Mouse (Mus musculus) CH12.LX (cell line): ENCODE measurements around the gene Klc1. TPM values are rescaled to one million over a fixed set of nuclear protein-coding genes. Genes with fewer than 3 reads are reported as not detected.

Source experiments
- DNase-seq: peaks from one replicate; pipeline ENCODE4 v3.0.0-alpha.2; 2013; ENCODE audit errors: extremely low read depth
- H3K27ac ChIP-seq: 2 replicates; pipeline ENCODE4 v1.5.1; 2012; ENCODE audit warnings: low read depth, mild to moderate bottlenecking, control low read depth, moderate library complexity; ENCODE audit not compliant: insufficient read depth
- H3K27me3 ChIP-seq: replicated peaks from 2 replicates; pipeline ENCODE3; 2012; ENCODE audit warnings: inconsistent platforms
- H3K36me3 ChIP-seq, 2 experiments: replicated peaks in 1 of 2; 2 replicates each; pipeline versions ENCODE3 to v1.6.1; 2012; ENCODE audit warnings: inconsistent platforms in 1 of 2, low read length in 1 of 2, mild to moderate bottlenecking in 1 of 2, mixed read lengths in 1 of 2, moderate library complexity in 1 of 2; ENCODE audit not compliant: control insufficient read depth in 1 of 2, insufficient read depth in 1 of 2
- H3K4me1 ChIP-seq, 2 experiments: 2 replicates each; pipeline ENCODE4 v1.6.1; 2012; ENCODE audit warnings: inconsistent platforms in 1 of 2, moderate library complexity in 1 of 2; ENCODE audit not compliant: insufficient read depth in 2 of 2, control insufficient read depth in 1 of 2
- H3K4me2 ChIP-seq: 2 replicates; pipeline ENCODE4 v1.6.1; 2012; ENCODE audit warnings: low read depth, mild to moderate bottlenecking, control low read depth; ENCODE audit not compliant: poor library complexity, insufficient read depth, severe bottlenecking
- H3K4me3 ChIP-seq, 3 experiments: fragments of 150-350 bp in 1 of 3; sonication (generic) in 1 of 3; replicated peaks in 1 of 3; 2 replicates each; pipeline versions ENCODE3 to v1.5.1; 2011 to 2012; ENCODE audit warnings: low read depth in 2 of 3, low read length in 2 of 3, mild to moderate bottlenecking in 2 of 3, moderate library complexity in 2 of 3, control low read depth in 1 of 3, improper control_type of control experiment in 1 of 3, inconsistent platforms in 1 of 3, mixed read lengths in 1 of 3; ENCODE audit not compliant: poor library complexity in 1 of 3
- H3K79me2 ChIP-seq: replicated peaks from 2 replicates; pipeline ENCODE4 v1.6.1; 2012; ENCODE audit warnings: mild to moderate bottlenecking, moderate library complexity; ENCODE audit not compliant: control insufficient read depth, poor library complexity, insufficient read depth, severe bottlenecking; ENCODE audit errors: extremely low read depth
- H3K9ac ChIP-seq: 2 replicates; pipeline ENCODE4 v1.6.1; 2012; ENCODE audit warnings: low read depth, mild to moderate bottlenecking, control low read depth, moderate library complexity; ENCODE audit not compliant: insufficient read depth
- H3K9me3 ChIP-seq: replicated peaks from 2 replicates; pipeline ENCODE3; 2012; ENCODE audit warnings: low read length, inconsistent platforms, mixed read lengths
- CTCF ChIP-seq, 2 experiments: IDR thresholded peaks in 1 of 2; conservative IDR thresholded peaks in 1 of 2; 2 replicates each; pipeline ENCODE4 v1.5.1; 2011 to 2012; ENCODE audit warnings: low read depth in 2 of 2, low read length in 2 of 2, improper control_type of control experiment in 1 of 2, inconsistent platforms in 1 of 2, mild to moderate bottlenecking in 1 of 2, moderate library complexity in 1 of 2
- ELF1 ChIP-seq: IDR thresholded peaks from 2 replicates; pipeline ENCODE4 v1.6.1; 2014; ENCODE audit warnings: low read depth, mild to moderate bottlenecking, inconsistent platforms, low read length, improper control_type of control experiment
- MAZ ChIP-seq: IDR thresholded peaks from 2 replicates; pipeline ENCODE4 v1.6.1; 2012; ENCODE audit warnings: low read depth, mild to moderate bottlenecking, inconsistent platforms, low read length, improper control_type of control experiment, moderate library complexity
- PAX5 ChIP-seq: IDR thresholded peaks from 2 replicates; pipeline ENCODE4 v1.6.1; 2012; ENCODE audit warnings: low read length, inconsistent platforms, mixed read lengths
- POLR2AphosphoS2 ChIP-seq: IDR thresholded peaks from 2 replicates; pipeline ENCODE4 v1.6.1; 2011; ENCODE audit warnings: low read depth, low read length, improper control_type of control experiment
- RCOR1 ChIP-seq: conservative IDR thresholded peaks from 2 replicates; pipeline ENCODE4 v1.6.1; 2012; ENCODE audit warnings: low read depth, mild to moderate bottlenecking, inconsistent platforms, low read length, improper control_type of control experiment
- SIN3A ChIP-seq: IDR thresholded peaks from 2 replicates; pipeline ENCODE4 v1.6.1; 2012; ENCODE audit warnings: low read length, improper control_type of control experiment, inconsistent platforms
- TBP ChIP-seq: conservative IDR thresholded peaks from 2 replicates; pipeline ENCODE4 v1.6.1; 2011; ENCODE audit warnings: low read depth, low read length, improper control_type of control experiment
- USF1 ChIP-seq: IDR thresholded peaks from 2 replicates; pipeline ENCODE4 v1.6.1; 2014; ENCODE audit warnings: low read depth, mild to moderate bottlenecking, inconsistent platforms, low read length, improper control_type of control experiment
- ZKSCAN1 ChIP-seq: IDR thresholded peaks from 2 replicates; pipeline ENCODE4 v1.6.1; 2012; ENCODE audit warnings: low read depth, inconsistent platforms, low read length, improper control_type of control experiment, borderline replicate concordance
- dilution Hi-C: fragments of 300-500 bp; cut with MboI; formaldehyde crosslinking; loops from 2 replicates; pipeline ENCODE4 v1.14.3; 2020; ENCODE audit warnings: low sequenced_read_pairs; ENCODE audit not compliant: extremely low pct_unique_long_range_greater_than_20kb, extremely low pct_ligation_motif_present
- in situ Hi-C: fragments of 300-500 bp; cut with MboI; formaldehyde crosslinking; loops from 3 replicates; pipeline ENCODE4 v1.14.3; 2019; ENCODE audit warnings: low sequenced_read_pairs, low pct_ligation_motif_present, low pct_unique_long_range_greater_than_20kb, mixed read lengths
- polyA plus RNA-seq: library from polyadenylated mRNA; unstranded; fragments of >175 nt; gene quantifications from 2 replicates; pipeline ENCODE4 v1.2.1, GENCODE M21; 2012; ENCODE audit warnings: low read depth; ENCODE audit not compliant: insufficient read length
- total RNA-seq, 2 experiments: library from RNA; depleted of rRNA; stranded (reverse); fragments of 300-350 nt in 1 of 2; fragments of >200 nt in 1 of 2; gene quantifications; 2 replicates each; pipeline ENCODE4 v1.2.3; 2012 to 2014

Klc1 gene
- total and polyA plus RNA-seq, 3 experiments = 45.6 to 77.0 (median 55.1) TPM

DNA sequence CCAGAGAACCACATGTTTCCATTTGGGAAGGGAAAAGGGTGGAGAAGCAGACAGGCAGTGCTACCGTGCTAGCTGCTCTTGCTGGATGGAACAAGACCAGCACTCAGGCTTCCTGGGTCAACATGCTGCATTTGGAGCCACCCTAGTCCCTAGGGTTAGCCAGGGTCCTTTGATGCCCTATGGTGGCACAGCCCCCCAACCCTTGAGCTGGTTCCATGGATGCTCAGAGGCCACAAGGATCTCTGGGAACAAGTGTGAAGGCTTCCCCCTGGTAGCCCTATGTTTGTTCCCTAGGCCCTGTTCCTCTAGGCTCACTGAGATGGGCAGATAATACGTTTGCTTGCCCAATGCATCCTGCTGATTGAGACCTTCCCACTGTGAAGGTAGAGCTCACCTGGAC is 3.4 kb upstream of the Klc1 start:
- H3K27ac ChIP-seq = no peak overlapping the region
- H3K36me3 ChIP-seq = no peaks in the 10 kb centered on the region
- no peak overlapping the region for H3K4me3 ChIP-seq
- peaks cover 4 to 9% of the 10 kb centered on the region in 2 experiments; a peak in 2 of 4 replicates for H3K4me1 ChIP-seq
- H3K9me3 ChIP-seq = peaks cover 4% of the 10 kb centered on the region
- no peak for TF ChIP-seq SIN3A
- no peak for TF ChIP-seq RCOR1
- TF ChIP-seq PAX5 = no peak
- TF ChIP-seq, all 38 proteins: peak for 0
- DNase-seq = no peak
- in situ Hi-C loops (no loop called here), dilution Hi-C loops (no loop called here)
- Histone ChIP-seq H3K27me3 (peaks cover 18% of the 10 kb centered on the region), H3K4me2 (no peak overlapping the region), H3K9ac (no peak overlapping the region), H3K79me2 (peaks cover 13% of the 10 kb centered on the region)

DNA sequence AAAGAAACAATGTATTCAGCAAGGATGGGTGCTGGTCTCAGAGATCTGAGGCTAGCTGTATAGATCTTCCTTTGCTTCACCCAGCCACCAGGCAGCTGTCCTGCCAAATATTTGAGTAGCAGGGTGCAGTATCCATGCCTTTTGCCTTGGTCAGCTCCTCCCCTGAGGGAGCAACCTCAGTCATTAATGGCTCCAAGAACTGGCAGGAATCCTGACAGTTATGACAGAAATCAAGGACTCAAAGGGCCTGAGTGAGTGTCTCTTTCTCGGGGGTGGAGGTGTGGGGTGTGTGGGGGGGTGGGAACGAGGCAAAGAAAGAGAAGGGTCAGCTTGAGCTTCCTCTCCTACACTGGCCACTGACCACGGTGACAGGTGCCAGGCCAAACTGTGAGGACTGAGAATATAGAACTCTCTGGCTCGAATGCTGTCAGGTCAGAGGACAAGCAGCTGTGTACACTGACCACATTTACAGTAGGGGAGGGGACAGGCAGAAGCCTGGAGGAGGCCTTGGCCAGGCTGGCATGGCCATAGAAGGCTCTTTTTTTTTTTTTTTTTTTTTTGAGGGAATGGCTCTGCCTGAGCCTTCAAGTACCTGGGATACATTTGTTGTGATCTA is 2.5 kb upstream of the Klc1 start:
- peaks cover 20% of the 10 kb centered on the region for H3K79me2 ChIP-seq
- peaks cover 0 to 4% of the 10 kb centered on the region in 2 experiments for H3K36me3 ChIP-seq
- peaks cover 18% of the 10 kb centered on the region for H3K27me3 ChIP-seq
- DNase-seq = no peak
- no peak overlapping the region for H3K27ac ChIP-seq
- peaks cover 7 to 18% of the 10 kb centered on the region in 2 experiments for H3K4me1 ChIP-seq
- no peak overlapping the region for H3K4me3 ChIP-seq
- H3K9ac ChIP-seq = no peak overlapping the region
- peaks cover 4% of the 10 kb centered on the region for H3K9me3 ChIP-seq
- no peak overlapping the region for H3K4me2 ChIP-seq
- in situ Hi-C loops = no loop called here
- TF ChIP-seq ZKSCAN1 = no peak
- TF ChIP-seq MAZ = no peak
- TF ChIP-seq POLR2AphosphoS2 = no peak
- TF ChIP-seq CTCF (conservative IDR thresholded peaks at IDR 0.05 in 1 of 2, IDR thresholded peaks at IDR 0.05 in 1 of 2; ENCODE audit: low read depth in 2 of 2, low read length in 2 of 2) = no peak
- no peak for TF ChIP-seq RCOR1
- no peak for TF ChIP-seq PAX5
- dilution Hi-C loops = no loop called here

DNA sequence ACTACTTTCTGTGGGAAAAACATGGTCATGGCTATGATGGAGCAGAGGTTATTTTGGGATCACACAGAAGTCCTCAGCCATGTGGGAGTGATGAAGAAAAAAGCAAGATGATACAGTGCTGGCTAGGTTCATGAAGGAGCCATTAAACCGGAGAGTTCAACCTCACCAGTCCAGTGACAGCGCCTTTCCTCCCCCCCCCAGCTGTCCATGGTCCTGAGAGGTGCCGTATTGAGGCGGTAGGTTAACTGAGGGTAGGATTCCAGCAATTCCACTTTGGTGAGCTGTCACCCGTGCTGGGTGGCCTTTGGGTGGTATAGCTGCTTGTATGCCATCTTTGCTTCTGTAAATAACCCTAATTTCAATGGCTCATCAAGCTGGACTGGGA is 2.0 kb upstream of the Klc1 start:
- H3K4me2 ChIP-seq = no peak overlapping the region
- TF ChIP-seq TBP (no peak), USF1 (no peak), POLR2AphosphoS2 (no peak), ELF1 (no peak), PAX5 (no peak), SIN3A (no peak)
- in situ Hi-C loops = no loop called here
- no peak overlapping the region for H3K27ac ChIP-seq
- H3K27me3 ChIP-seq = peaks cover 18% of the 10 kb centered on the region
- no peak overlapping the region for H3K4me3 ChIP-seq
- H3K79me2 ChIP-seq = peaks cover 22% of the 10 kb centered on the region
- H3K36me3 ChIP-seq = peaks cover 0 to 4% of the 10 kb centered on the region in 2 experiments
- no peak overlapping the region for H3K9ac ChIP-seq
- H3K4me1 ChIP-seq = peaks cover 9 to 23% of the 10 kb centered on the region in 2 experiments
- peaks cover 3% of the 10 kb centered on the region for H3K9me3 ChIP-seq
- DNase-seq = no peak
- dilution Hi-C loops = no loop called here
